Comparison of ENCODE assay signal across 10 mouse cellular contexts in genomic region chr2:25094785-25095108, GRCm38 (mm10). TPM values are rescaled to one million over a fixed set of nuclear protein-coding genes. Genes with fewer than 3 reads are reported as not detected.
DNase-seq lines count a peak whose midpoint lies in the region; ATAC-seq and TF ChIP-seq lines count a peak whose summit lies in the region.
"Had no signal": no experiment of that assay in that cellular context is flagged by ENCODE, and none has a peak within 500 bp of the region (broad histone marks: within the 10 kb centered on the region; RNA-seq: fewer than 3 reads in every experiment).

No protein-coding gene starts in this region.

- no peak overlapping the region; the same call in 1 of the 2 replicates for H3K4me2 ChIP-seq in hindbrain, embryonic 14.5 days (replicated peaks)
- H3K4me2 ChIP-seq in embryonic facial prominence, embryonic 15.5 days (replicated peaks): peak overlapping the region; percentile 27
- H3K4me2 ChIP-seq in liver, embryonic 14.5 days (ENCODE audit: low read depth): peak overlapping the region; percentile 56

- no peak overlapping the region; the same call in 1 of the 2 replicates for H3K27ac ChIP-seq in hindbrain, embryonic 10.5 days
- no peak overlapping the region for H3K27ac ChIP-seq in hindbrain, embryonic 14.5 days
- H3K27ac ChIP-seq in embryonic facial prominence, embryonic 15.5 days (replicated peaks): no peak overlapping the region
- no peak overlapping the region for H3K27ac ChIP-seq in liver, embryonic 14.5 days

- DNase-seq in hindbrain, embryonic 10.5 days (ENCODE audit: low spot score): no peak
- no peak for DNase-seq in hindbrain, embryonic 14.5 days (ENCODE audit: low spot score)
- no peak for DNase-seq in liver, embryonic 14.5 days (ENCODE audit: low read depth in 3 of 3, low spot score in 3 of 3)
- no peak for DNase-seq in cerebellum, adult 18-20 months
- DNase-seq in right cerebral cortex, postnatal 36 days (ENCODE audit: low spot score in 2 of 2): no peak
- DNase-seq: adrenal gland, postnatal 25 days; cerebellum, postnatal 10 days had no signal

- no peak for ATAC-seq in hindbrain, embryonic 14.5 days (ENCODE audit: low FRiP score)
- no peak for ATAC-seq in embryonic facial prominence, embryonic 15.5 days (ENCODE audit: insufficient number of reproducible peaks, low FRiP score, low TSS enrichment, low read depth)
- ATAC-seq in liver, embryonic 14.5 days (ENCODE audit: insufficient read depth): peak; percentile 25; the same call in 1 of the 2 replicates
- no peak for ATAC-seq in activated CD4-positive, CD25-positive, alpha-beta regulatory T cell, adult 4 months

- H3K4me1 ChIP-seq in hindbrain, embryonic 10.5 days (replicated peaks): peaks cover 28% of the 10 kb centered on the region
- peaks cover 7% of the 10 kb centered on the region; the same call in 1 of the 2 replicates for H3K4me1 ChIP-seq in hindbrain, embryonic 14.5 days (replicated peaks; ENCODE audit: control insufficient read depth, insufficient read depth, low read length)
- H3K4me1 ChIP-seq in E14TG2a.4 (replicated peaks; ENCODE audit: low read depth, low read length): peaks cover 15% of the 10 kb centered on the region
- H3K4me1 ChIP-seq in embryonic facial prominence, embryonic 15.5 days: 0 out of 2 replicates have a peak, but pooled peaks cover 6% of the 10 kb centered on the region
- H3K4me1 ChIP-seq in liver, embryonic 14.5 days (replicated peaks; ENCODE audit: control insufficient read depth in 2 of 2, insufficient read depth in 2 of 2, low read length in 1 of 2): no peaks in the 10 kb centered on the region

- peaks cover 34% of the 10 kb centered on the region for H3K27me3 ChIP-seq in hindbrain, embryonic 10.5 days (ENCODE audit: insufficient read depth, poor library complexity, severe bottlenecking)
- peaks cover 5% of the 10 kb centered on the region for H3K27me3 ChIP-seq in hindbrain, embryonic 14.5 days (ENCODE audit: control insufficient read depth, insufficient read depth, low read length)
- H3K27me3 ChIP-seq in E14TG2a.4 (ENCODE audit: insufficient read depth, low read length): peaks cover 38% of the 10 kb centered on the region
- peaks cover 9% of the 10 kb centered on the region; the same call in 1 of the 2 replicates for H3K27me3 ChIP-seq in embryonic facial prominence, embryonic 15.5 days
- H3K27me3 ChIP-seq in liver, embryonic 14.5 days (ENCODE audit: control insufficient read depth, insufficient read depth, low read length): no peaks in the 10 kb centered on the region

- no peak for TF ChIP-seq CTCF in E14TG2a.4 (conservative IDR thresholded peaks at IDR 0.05; ENCODE audit: low read length)
- no peak for TF ChIP-seq CTCF in liver, embryonic 14.5 days (IDR thresholded peaks at IDR 0.05; ENCODE audit: low read depth)

- TF ChIP-seq EP300 in liver, embryonic 14.5 days (IDR thresholded peaks at IDR 0.05; ENCODE audit: low read depth): no peak

- H3K4me3 ChIP-seq in hindbrain, embryonic 10.5 days: peak overlapping the region; percentile 29
- H3K4me3 ChIP-seq in hindbrain, embryonic 14.5 days (replicated peaks; ENCODE audit: low read length): no peak overlapping the region
- peak overlapping the region; percentile 41 for H3K4me3 ChIP-seq in E14TG2a.4 (replicated peaks; ENCODE audit: low read length)
- H3K4me3 ChIP-seq in embryonic facial prominence, embryonic 15.5 days (replicated peaks): peak overlapping the region; percentile 9
- peak overlapping the region; percentile 6 to 26; a peak in 2 of 4 replicates for H3K4me3 ChIP-seq in liver, embryonic 14.5 days (ENCODE audit: insufficient read depth in 1 of 2, low read depth in 2 of 2, low read length in 2 of 2)

- 42% methylated on average over 17 of the region's 17 CpGs for WGBS in hindbrain, embryonic 10.5 days
- WGBS in hindbrain, embryonic 14.5 days: 49% methylated on average over 17 of the region's 17 CpGs
- WGBS in embryonic facial prominence, embryonic 15.5 days: 35% methylated on average over 17 of the region's 17 CpGs
- 40% methylated on average over 17 of the region's 17 CpGs for WGBS in liver, embryonic 14.5 days (ENCODE audit: insufficient replicate concordance)

- no peaks in the 10 kb centered on the region for H3K36me3 ChIP-seq in hindbrain, embryonic 10.5 days
- H3K36me3 ChIP-seq in hindbrain, embryonic 14.5 days (replicated peaks; ENCODE audit: control insufficient read depth, insufficient read depth): no peaks in the 10 kb centered on the region
- H3K36me3 ChIP-seq in E14TG2a.4 (ENCODE audit: insufficient read depth, low read length): no peaks in the 10 kb centered on the region
- H3K36me3 ChIP-seq in embryonic facial prominence, embryonic 15.5 days: no peaks in the 10 kb centered on the region
- H3K36me3 ChIP-seq in liver, embryonic 14.5 days (replicated peaks; ENCODE audit: control insufficient read depth, insufficient read depth, low read depth): no peaks in the 10 kb centered on the region

- H3K9ac ChIP-seq in hindbrain, embryonic 14.5 days: no peak overlapping the region
- no peak overlapping the region for H3K9ac ChIP-seq in embryonic facial prominence, embryonic 15.5 days
- H3K9ac ChIP-seq in liver, embryonic 14.5 days (replicated peaks): no peak overlapping the region

- no peaks in the 10 kb centered on the region for H3K9me3 ChIP-seq in hindbrain, embryonic 10.5 days
- H3K9me3 ChIP-seq in hindbrain, embryonic 14.5 days (ENCODE audit: control insufficient read depth, low read length): no peaks in the 10 kb centered on the region
- no peaks in the 10 kb centered on the region for H3K9me3 ChIP-seq in E14TG2a.4 (ENCODE audit: low read length)
- no peaks in the 10 kb centered on the region for H3K9me3 ChIP-seq in embryonic facial prominence, embryonic 15.5 days (replicated peaks)
- no peaks in the 10 kb centered on the region for H3K9me3 ChIP-seq in liver, embryonic 14.5 days (ENCODE audit: control insufficient read depth, low read length)

RNA-seq across cellular contexts. Expression of gene Noxa1, which starts 0.2 kb away (rescaled TPM):
- polyA plus RNA-seq in hindbrain, embryonic 10.5 days (2016; fragmentation: Nextera tagmentation; extraction: Ambion mirVana): 0.22 and 0.38 TPM in 2 replicates
- not detected in 2 replicates for polyA plus RNA-seq in hindbrain, embryonic 14.5 days (2014; fragmentation: Nextera tagmentation; extraction: Ambion mirVana)
- polyA plus RNA-seq in embryonic facial prominence, embryonic 15.5 days (2015; fragmentation: Nextera tagmentation; extraction: Ambion mirVana): 0.37 and 0.39 TPM in 2 replicates
- 0.95 and 1.1 TPM in 2 replicates for polyA plus RNA-seq in liver, embryonic 14.5 days (2012; rRNA removed)
- polyA plus RNA-seq in liver, embryonic 14.5 days (2014; fragmentation: Nextera tagmentation; extraction: Ambion mirVana): 1.2 and 1.8 TPM in 2 replicates
- polyA plus RNA-seq in activated CD4-positive, CD25-positive, alpha-beta regulatory T cell, adult 4 months (2017; shearing (Covaris generic)): 1 to 10 TPM; 1.6 to 1.9 TPM

RNA-seq across cellular contexts. Expression of gene Entpd8, which starts 14.6 kb away (rescaled TPM):
- polyA plus RNA-seq in hindbrain, embryonic 10.5 days (2016; fragmentation: Nextera tagmentation; extraction: Ambion mirVana): not detected in 2 replicates
- polyA plus RNA-seq in hindbrain, embryonic 14.5 days (2014; fragmentation: Nextera tagmentation; extraction: Ambion mirVana): 0.21 TPM in 1 of 2 replicates, not detected in the other
- not detected in 2 replicates for polyA plus RNA-seq in embryonic facial prominence, embryonic 15.5 days (2015; fragmentation: Nextera tagmentation; extraction: Ambion mirVana)
- polyA plus RNA-seq in liver, embryonic 14.5 days (2012; rRNA removed): 4.9 and 5.3 TPM in 2 replicates
- 2.3 and 3.6 TPM in 2 replicates for polyA plus RNA-seq in liver, embryonic 14.5 days (2014; fragmentation: Nextera tagmentation; extraction: Ambion mirVana)
- not detected for polyA plus RNA-seq in activated CD4-positive, CD25-positive, alpha-beta regulatory T cell, adult 4 months (2017; shearing (Covaris generic))

RNA-seq across cellular contexts. Expression of gene Nsmf, which starts 40.6 kb away (rescaled TPM):
- 72.2 and 89.0 TPM in 2 replicates for polyA plus RNA-seq in hindbrain, embryonic 10.5 days (2016; fragmentation: Nextera tagmentation; extraction: Ambion mirVana)
- polyA plus RNA-seq in hindbrain, embryonic 14.5 days (2014; fragmentation: Nextera tagmentation; extraction: Ambion mirVana): 117 and 126 TPM in 2 replicates
- 93.0 and 97.2 TPM in 2 replicates for polyA plus RNA-seq in embryonic facial prominence, embryonic 15.5 days (2015; fragmentation: Nextera tagmentation; extraction: Ambion mirVana)
- polyA plus RNA-seq in liver, embryonic 14.5 days (2012; rRNA removed): 10.3 and 11.0 TPM in 2 replicates
- 3.3 and 6.3 TPM in 2 replicates for polyA plus RNA-seq in liver, embryonic 14.5 days (2014; fragmentation: Nextera tagmentation; extraction: Ambion mirVana)
- polyA plus RNA-seq in activated CD4-positive, CD25-positive, alpha-beta regulatory T cell, adult 4 months (2017; shearing (Covaris generic)): 10 to 100 TPM; 11.1 to 11.2 TPM
